Mouse (Mus musculus) liver, embryonic 11.5 days (tissue): ENCODE measurements around the gene Ttc19. TPM values are rescaled to one million over a fixed set of nuclear protein-coding genes. Genes with fewer than 3 reads are reported as not detected.
"Not testable (repeated sequence)": the region's sequence is repeated elsewhere in the genome, so short reads cannot be mapped to it uniquely, and the experiment has no call there.

Source experiments
- ATAC-seq: fragments of 200-750 bp; cut with Nextera tagmentation; replicated peaks from 2 replicates; pipeline ENCODE4 v1.8.0; 2017; ENCODE audit warnings: moderate number of reproducible peaks, mild to moderate bottlenecking, moderate TSS enrichment, moderate library complexity; ENCODE audit not compliant: low FRiP score
- DNase-seq: peaks from one replicate; pipeline ENCODE4 v3.0.0-alpha.2; 2017; ENCODE audit warnings: low spot score
- H3K27ac ChIP-seq: fragments of 300-500 bp; sonication (generic); 2 replicates; pipeline ENCODE4 v1.5.1; 2014; ENCODE audit warnings: mild to moderate bottlenecking, low read depth, low read length, control low read depth
- H3K27me3 ChIP-seq: fragments of 300-500 bp; sonication (generic); replicated peaks from 2 replicates; pipeline ENCODE4 v1.6.1; 2014; ENCODE audit warnings: low read length, mixed read lengths; ENCODE audit not compliant: control insufficient read depth, insufficient read depth
- H3K36me3 ChIP-seq: fragments of 300-500 bp; sonication (generic); 2 replicates; pipeline ENCODE4 v1.6.1; 2014; ENCODE audit warnings: mild to moderate bottlenecking, low read length, moderate library complexity, mixed read lengths; ENCODE audit not compliant: control insufficient read depth, insufficient read depth
- H3K4me1 ChIP-seq: fragments of 300-500 bp; sonication (generic); replicated peaks from 2 replicates; pipeline ENCODE4 v1.6.1; 2014; ENCODE audit warnings: low read length, mixed read lengths; ENCODE audit not compliant: control insufficient read depth, insufficient read depth
- H3K4me2 ChIP-seq: fragments of 300-500 bp; sonication (generic); 2 replicates; pipeline ENCODE4 v1.6.1; 2014; ENCODE audit warnings: mild to moderate bottlenecking, control low read depth, moderate library complexity
- H3K4me3 ChIP-seq: fragments of 300-500 bp; sonication (generic); 2 replicates; pipeline ENCODE4 v1.5.1; 2014; ENCODE audit warnings: low read depth, low read length, control low read depth
- H3K9ac ChIP-seq: fragments of 300-500 bp; sonication (generic); 2 replicates; pipeline ENCODE4 v1.6.1; 2014; ENCODE audit warnings: low read depth, low read length, control low read depth
- H3K9me3 ChIP-seq: fragments of 300-500 bp; sonication (generic); 2 replicates; pipeline ENCODE4 v1.6.1; 2016; ENCODE audit warnings: low read length, inconsistent platforms, mixed read lengths; ENCODE audit not compliant: control insufficient read depth
- WGBS: fragments of 180-500 bp; shearing (Covaris S2); extraction: QIAGEN DNeasy Blood & Tissue Kit; methylation state at CpG from one replicate; pipeline ENCODE4 v1.1.7; 2014; 5-methylcytosine and 5-hydroxymethylcytosine counted together
- polyA plus RNA-seq: library from polyadenylated mRNA; unstranded; fragments of >200 nt; fragmentation: Nextera tagmentation; extraction: Ambion mirVana; gene quantifications from 2 replicates; pipeline ENCODE4 v1.2.1, GENCODE M21; 2014

Ttc19 gene
- polyA plus RNA-seq, 1 experiment from 2014 or later, result 9.9 TPM

GRCm38 (mm10) chr11:62269097-62269496, 12.2 kb upstream of the Ttc19 start:
- no peak overlapping the region for H3K27ac ChIP-seq
- H3K4me2 ChIP-seq, result no peak overlapping the region
- H3K27me3 ChIP-seq, result 0 out of 2 replicates have a peak, but pooled peaks cover 2% of the 10 kb centered on the region
- DNase-seq (no peak), ATAC-seq (no peak)
- H3K4me1 ChIP-seq, result 0 out of 2 replicates have a peak, but pooled peaks cover 4% of the 10 kb centered on the region
- no peak overlapping the region for H3K4me3 ChIP-seq
- H3K36me3 ChIP-seq, result no peaks in the 10 kb centered on the region
- H3K9me3 ChIP-seq, result no peaks in the 10 kb centered on the region
- 76% methylated on average over 12 of the region's 12 CpGs for WGBS
- no peak overlapping the region for H3K9ac ChIP-seq

GRCm38 (mm10) chr11:62270851-62271250, 10.4 kb upstream of the Ttc19 start:
- Histone ChIP-seq H3K4me2 (no peak overlapping the region), H3K9me3 (no peaks in the 10 kb centered on the region), H3K27me3 (0 out of 2 replicates have a peak, but pooled peaks cover 2% of the 10 kb centered on the region), H3K4me3 (no peak overlapping the region), H3K4me1 (0 out of 2 replicates have a peak, but pooled peaks cover 4% of the 10 kb centered on the region), H3K9ac (no peak overlapping the region), H3K36me3 (no peaks in the 10 kb centered on the region), H3K27ac (no peak overlapping the region)
- WGBS, result 56% methylated on average over 5 of the region's 5 CpGs
- no peak for DNase-seq
- ATAC-seq, result no peak

- Histone ChIP-seq H3K4me3 (no peak overlapping the region), H3K4me1 (peaks cover 4% of the 10 kb centered on the region), H3K36me3 (no peaks in the 10 kb centered on the region), H3K4me2 (no peak overlapping the region), H3K27me3 (no peaks in the 10 kb centered on the region), H3K9me3 (no peaks in the 10 kb centered on the region), H3K9ac (no peak overlapping the region), H3K27ac (no peak overlapping the region)
- WGBS, result 58% methylated on average over 8 of the region's 8 CpGs
- DNase-seq, result no peak
- ATAC-seq, result no peak
Observed at GRCm38 (mm10) chr11:62277086-62277485, 4.2 kb upstream of the Ttc19 start.

- no peaks in the 10 kb centered on the region for H3K9me3 ChIP-seq
- H3K4me1 ChIP-seq, result peaks cover 7% of the 10 kb centered on the region
- peak; percentile 47 for ATAC-seq
- no peak overlapping the region for H3K27ac ChIP-seq
- WGBS, result 5% methylated on average over 5 of the region's 5 CpGs
- H3K36me3 ChIP-seq, result no peaks in the 10 kb centered on the region
- DNase-seq, result peak; percentile 68
- no peak overlapping the region for H3K4me3 ChIP-seq
- H3K27me3 ChIP-seq, result no peaks in the 10 kb centered on the region
- H3K9ac ChIP-seq, result no peak overlapping the region
- peak overlapping the region; percentile 26; the same call in 1 of the 2 replicates for H3K4me2 ChIP-seq
Observed at GRCm38 (mm10) chr11:62278027-62278426, 3.2 kb upstream of the Ttc19 start.

- WGBS, result under 1% methylated on average over 41 of the region's 57 CpGs
- Histone ChIP-seq H3K4me3 (peak overlapping the region; percentile 96), H3K9me3 (no peaks in the 10 kb centered on the region), H3K4me1 (peaks cover 7% of the 10 kb centered on the region), H3K9ac (peak overlapping the region; percentile 82), H3K36me3 (no peaks in the 10 kb centered on the region), H3K4me2 (peak overlapping the region; percentile 91), H3K27me3 (no peaks in the 10 kb centered on the region), H3K27ac (peak overlapping the region; percentile 89)
- ATAC-seq, result peak; percentile 80
- DNase-seq, result no peak
Observed at GRCm38 (mm10) chr11:62281601-62281997, 326 bp downstream of the Ttc19 start.

GRCm38 (mm10) chr11:62284020-62284419, 2.7 kb downstream of the Ttc19 start:
- not testable (repeated sequence) for ATAC-seq, H3K27ac ChIP-seq, H3K36me3 ChIP-seq, H3K4me2 ChIP-seq, H3K9me3 ChIP-seq, H3K9ac ChIP-seq, H3K4me3 ChIP-seq, H3K27me3 ChIP-seq, DNase-seq, H3K4me1 ChIP-seq
- 93% methylated on average over 3 of the region's 3 CpGs for WGBS

GRCm38 (mm10) chr11:62285020-62285419, 3.7 kb downstream of the Ttc19 start:
- ATAC-seq (no peak), DNase-seq (no peak)
- peaks cover 7% of the 10 kb centered on the region for H3K4me1 ChIP-seq
- no peak overlapping the region for H3K27ac ChIP-seq
- no peaks in the 10 kb centered on the region for H3K9me3 ChIP-seq
- H3K9ac ChIP-seq, result no peak overlapping the region
- WGBS, result 90% methylated on average over 8 of the region's 8 CpGs
- H3K4me3 ChIP-seq, result no peak overlapping the region
- no peaks in the 10 kb centered on the region for H3K36me3 ChIP-seq
- no peaks in the 10 kb centered on the region for H3K27me3 ChIP-seq
- no peak overlapping the region for H3K4me2 ChIP-seq

- no peaks in the 10 kb centered on the region for H3K4me1 ChIP-seq
- no peaks in the 10 kb centered on the region for H3K27me3 ChIP-seq
- H3K36me3 ChIP-seq, result no peaks in the 10 kb centered on the region
- H3K9me3 ChIP-seq, result no peaks in the 10 kb centered on the region
- H3K9ac ChIP-seq, result no peak overlapping the region
- H3K4me3 ChIP-seq, result no peak overlapping the region
- H3K27ac ChIP-seq, result no peak overlapping the region
- ATAC-seq (no peak), DNase-seq (no peak)
- no peak overlapping the region for H3K4me2 ChIP-seq
- 83% methylated on average over 1 of the region's 1 CpGs for WGBS
Observed at GRCm38 (mm10) chr11:62287700-62288099, 6.4 kb downstream of the Ttc19 start.

GRCm38 (mm10) chr11:62294121-62294520, 12.8 kb downstream of the Ttc19 start:
- 89% methylated on average over 2 of the region's 2 CpGs for WGBS

More at GRCm38 (mm10) chr11:62294121-62294520, 12.8 kb downstream of the Ttc19 start:
- no peak overlapping the region for H3K9ac ChIP-seq
- ATAC-seq (no peak), DNase-seq (no peak)
- no peak overlapping the region for H3K4me2 ChIP-seq
- H3K9me3 ChIP-seq, result no peaks in the 10 kb centered on the region
- H3K4me3 ChIP-seq, result no peak overlapping the region
- H3K27ac ChIP-seq, result no peak overlapping the region
- no peaks in the 10 kb centered on the region for H3K4me1 ChIP-seq
- no peaks in the 10 kb centered on the region for H3K27me3 ChIP-seq
- 0 out of 2 replicates have a peak, but pooled peaks cover 3% of the 10 kb centered on the region for H3K36me3 ChIP-seq
